Mouse (Mus musculus): ENCODE measurements at regions not wholly inside any gene's neighbourhood (a gene's known extent, or its start where the extent isn't known, plus 50 kb on each side); places are given as distances from the start of the nearest gene placed in this dataset.

DNA sequence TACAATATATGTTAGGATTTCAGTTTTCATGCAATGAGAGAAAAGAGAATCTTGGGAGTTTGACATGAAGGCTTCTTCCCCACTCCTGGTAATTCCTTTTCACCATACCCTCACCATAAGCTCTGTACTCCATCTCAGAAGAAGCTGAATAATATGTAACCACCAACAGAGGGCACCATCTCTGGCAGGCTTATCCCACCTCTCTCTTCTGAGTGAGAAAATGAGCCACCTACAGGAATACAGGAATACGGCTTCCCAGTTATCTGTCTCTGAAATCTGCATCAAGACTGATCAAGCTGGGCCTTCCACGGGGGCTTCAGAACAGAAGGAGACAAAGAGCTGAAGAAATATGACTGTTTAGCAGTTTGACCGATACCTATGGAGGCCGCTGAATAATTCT is 278.6 kb upstream of the Slc16a7 start:
- H3K4me1 ChIP-seq (ENCODE audit: control insufficient read depth in 1 of 2, insufficient read depth in 2 of 2): no peaks in the 10 kb centered on the region
- in situ Hi-C loops (cut with MboI; ENCODE audit: low pct_ligation_motif_present, low pct_unique_long_range_greater_than_20kb, low sequenced_read_pairs) (no loop called here), dilution Hi-C loops (cut with MboI; ENCODE audit: extremely low pct_ligation_motif_present, extremely low pct_unique_long_range_greater_than_20kb, low sequenced_read_pairs) (no loop called here)
- no peaks in the 10 kb centered on the region for H3K79me2 ChIP-seq (replicated peaks; ENCODE audit: control insufficient read depth, extremely low read depth, insufficient read depth, poor library complexity, severe bottlenecking)
- no peak overlapping the region for H3K27ac ChIP-seq (ENCODE audit: insufficient read depth, low read depth)
- H3K36me3 ChIP-seq (replicated peaks in 1 of 2; ENCODE audit: control insufficient read depth in 1 of 2, insufficient read depth in 1 of 2, low read length in 1 of 2): no peaks in the 10 kb centered on the region
- peaks cover 54% of the 10 kb centered on the region for H3K9me3 ChIP-seq (replicated peaks; ENCODE audit: low read length)
- DNase-seq (ENCODE audit: extremely low read depth): no peak
- no peak overlapping the region for H3K9ac ChIP-seq (ENCODE audit: insufficient read depth, low read depth)
- TF ChIP-seq CHD2 (IDR thresholded peaks at IDR 0.05; ENCODE audit: low read length): no peak
- TF ChIP-seq MYC (IDR thresholded peaks at IDR 0.05; ENCODE audit: low read depth, low read length): no peak
- TF ChIP-seq KAT2A (IDR thresholded peaks at IDR 0.05; ENCODE audit: insufficient replicate concordance, low read length): no peak
- no peak for TF ChIP-seq NRF1 (IDR thresholded peaks at IDR 0.05; ENCODE audit: low read depth, low read length)
- no peak for TF ChIP-seq UBTF (IDR thresholded peaks at IDR 0.05; ENCODE audit: low read depth, low read length)
- no peak for TF ChIP-seq HCFC1 (IDR thresholded peaks at IDR 0.05; ENCODE audit: low read depth, low read length)
- TF ChIP-seq MAX (IDR thresholded peaks at IDR 0.05; ENCODE audit: low read length): no peak
- no peak for TF ChIP-seq TCF12 (IDR thresholded peaks at IDR 0.05; ENCODE audit: low read depth, low read length)
- no peak for TF ChIP-seq USF1 (IDR thresholded peaks at IDR 0.05; ENCODE audit: low read depth, low read length)
- no peak for TF ChIP-seq BHLHE40 (IDR thresholded peaks at IDR 0.05; ENCODE audit: low read depth, low read length)
- TF ChIP-seq ELF1 (IDR thresholded peaks at IDR 0.05; ENCODE audit: low read depth, low read length): no peak
- TF ChIP-seq ZC3H11A (IDR thresholded peaks at IDR 0.05; ENCODE audit: low read depth, low read length): no peak
- no peak for TF ChIP-seq PAX5 (IDR thresholded peaks at IDR 0.05; ENCODE audit: low read length)
- no peak for TF ChIP-seq TBP (conservative IDR thresholded peaks at IDR 0.05; ENCODE audit: low read depth, low read length)
- TF ChIP-seq ZNF384 (IDR thresholded peaks at IDR 0.05; ENCODE audit: low read depth, low read length): no peak
- no peak for TF ChIP-seq POLR2A (IDR thresholded peaks at IDR 0.05; ENCODE audit: low read depth, low read length)
- no peak for TF ChIP-seq MEF2A (IDR thresholded peaks at IDR 0.05; ENCODE audit: borderline replicate concordance, low read depth, low read length)
- TF ChIP-seq JUND (conservative IDR thresholded peaks at IDR 0.05; ENCODE audit: low read depth, low read length): no peak
- H3K27me3 ChIP-seq (replicated peaks): no peaks in the 10 kb centered on the region
- H3K4me2 ChIP-seq (ENCODE audit: insufficient read depth, low read depth, poor library complexity, severe bottlenecking): no peak overlapping the region
- H3K4me3 ChIP-seq (replicated peaks in 1 of 3; ENCODE audit: low read depth in 2 of 3, low read length in 2 of 3, poor library complexity in 1 of 3): no peak overlapping the region

- no peak overlapping the region for H3K27ac ChIP-seq (ENCODE audit: insufficient read depth, low read depth)
- no peak for TF ChIP-seq MYC (IDR thresholded peaks at IDR 0.05; ENCODE audit: low read depth, low read length)
- TF ChIP-seq ELF1 (IDR thresholded peaks at IDR 0.05; ENCODE audit: low read depth, low read length): no peak
- no peak for TF ChIP-seq NRF1 (IDR thresholded peaks at IDR 0.05; ENCODE audit: low read depth, low read length)
- TF ChIP-seq ZNF384 (IDR thresholded peaks at IDR 0.05; ENCODE audit: low read depth, low read length): no peak
- TF ChIP-seq MEF2A (IDR thresholded peaks at IDR 0.05; ENCODE audit: borderline replicate concordance, low read depth, low read length): no peak
- no peak for TF ChIP-seq ETS1 (conservative IDR thresholded peaks at IDR 0.05; ENCODE audit: low read depth, low read length)
- TF ChIP-seq BHLHE40 (IDR thresholded peaks at IDR 0.05; ENCODE audit: low read depth, low read length): no peak
- no peak for TF ChIP-seq RAD21 (IDR thresholded peaks at IDR 0.05; ENCODE audit: low read depth, low read length)
- in situ Hi-C loops (cut with MboI; ENCODE audit: low pct_ligation_motif_present, low pct_unique_long_range_greater_than_20kb, low sequenced_read_pairs): no loop called here
These were observed 284.4 kb upstream of the Slc16a7 start for GRCm38 (mm10) chr10:125673637-125674036.

More at GRCm38 (mm10) chr10:125673637-125674036, 284.4 kb upstream of the Slc16a7 start:
- no peak overlapping the region for H3K9ac ChIP-seq (ENCODE audit: insufficient read depth, low read depth)
- no peaks in the 10 kb centered on the region for H3K36me3 ChIP-seq (replicated peaks in 1 of 2; ENCODE audit: control insufficient read depth in 1 of 2, insufficient read depth in 1 of 2, low read length in 1 of 2)
- H3K9me3 ChIP-seq (replicated peaks; ENCODE audit: low read length): peaks cover 45% of the 10 kb centered on the region
- no peaks in the 10 kb centered on the region for H3K27me3 ChIP-seq (replicated peaks)
- H3K4me1 ChIP-seq (ENCODE audit: control insufficient read depth in 1 of 2, insufficient read depth in 2 of 2): no peaks in the 10 kb centered on the region
- H3K79me2 ChIP-seq (replicated peaks; ENCODE audit: control insufficient read depth, extremely low read depth, insufficient read depth, poor library complexity, severe bottlenecking): no peaks in the 10 kb centered on the region
- dilution Hi-C loops (cut with MboI; ENCODE audit: extremely low pct_ligation_motif_present, extremely low pct_unique_long_range_greater_than_20kb, low sequenced_read_pairs): no loop called here
- H3K4me2 ChIP-seq (ENCODE audit: insufficient read depth, low read depth, poor library complexity, severe bottlenecking): no peak overlapping the region
- no peak overlapping the region for H3K4me3 ChIP-seq (replicated peaks in 1 of 3; ENCODE audit: low read depth in 2 of 3, low read length in 2 of 3, poor library complexity in 1 of 3)
- DNase-seq (ENCODE audit: extremely low read depth): no peak

Data from CH12.LX (cell line).